Mouse (Mus musculus): Measurements from ENCODE around the gene Gm49373. TPM values are rescaled to one million over a fixed set of nuclear protein-coding genes. Genes with fewer than 3 reads are reported as not detected.

The Gm49373 gene
- total and polyA plus RNA-seq, 3 experiments: 0.60 to 1.5 (median 0.85) TPM

GRCm38 (mm10) chr9:21113751-21114150 is 40.9 kb upstream of the Gm49373 start:
- H3K4me3 ChIP-seq (replicated peaks in 1 of 3; ENCODE audit: low read depth in 2 of 3, low read length in 2 of 3, poor library complexity in 1 of 3): no peak overlapping the region
- H3K9ac ChIP-seq (ENCODE audit: insufficient read depth, low read depth): no peak overlapping the region
- no peak for DNase-seq (ENCODE audit: extremely low read depth)
- TF ChIP-seq MAX (IDR thresholded peaks at IDR 0.05; ENCODE audit: low read length): no peak
- TF ChIP-seq ETS1 (conservative IDR thresholded peaks at IDR 0.05; ENCODE audit: low read depth, low read length): no peak
- no peak for TF ChIP-seq MYC (IDR thresholded peaks at IDR 0.05; ENCODE audit: low read depth, low read length)
- no peak for TF ChIP-seq PAX5 (IDR thresholded peaks at IDR 0.05; ENCODE audit: low read length)
- TF ChIP-seq POLR2AphosphoS2 (IDR thresholded peaks at IDR 0.05; ENCODE audit: low read depth, low read length): no peak
- no peak for TF ChIP-seq MAFK (IDR thresholded peaks at IDR 0.05; ENCODE audit: insufficient replicate concordance, low read length)
- TF ChIP-seq SIN3A (IDR thresholded peaks at IDR 0.05; ENCODE audit: low read length): no peak
- TF ChIP-seq CHD1 (IDR thresholded peaks at IDR 0.05; ENCODE audit: low read depth, low read length): no peak
- TF ChIP-seq CTCF (conservative IDR thresholded peaks at IDR 0.05 in 1 of 2, IDR thresholded peaks at IDR 0.05 in 1 of 2; ENCODE audit: low read depth in 2 of 2, low read length in 2 of 2): no peak
- no peak for TF ChIP-seq ZC3H11A (IDR thresholded peaks at IDR 0.05; ENCODE audit: low read depth, low read length)
- TF ChIP-seq EP300 (IDR thresholded peaks at IDR 0.05; ENCODE audit: low read length): no peak
- in situ Hi-C loops (cut with MboI; ENCODE audit: low pct_ligation_motif_present, low pct_unique_long_range_greater_than_20kb, low sequenced_read_pairs): no loop called here
- H3K79me2 ChIP-seq (replicated peaks; ENCODE audit: control insufficient read depth, extremely low read depth, insufficient read depth, poor library complexity, severe bottlenecking): no peaks in the 10 kb centered on the region
- H3K27ac ChIP-seq (ENCODE audit: insufficient read depth, low read depth): no peak overlapping the region
- 0 out of 4 replicates have a peak, but pooled peaks cover 0 to 5% of the 10 kb centered on the region in 2 experiments for H3K4me1 ChIP-seq (ENCODE audit: control insufficient read depth in 1 of 2, insufficient read depth in 2 of 2)
- no peaks in the 10 kb centered on the region for H3K9me3 ChIP-seq (replicated peaks; ENCODE audit: low read length)
- H3K4me2 ChIP-seq (ENCODE audit: insufficient read depth, low read depth, poor library complexity, severe bottlenecking): no peak overlapping the region
- dilution Hi-C loops (cut with MboI; ENCODE audit: extremely low pct_ligation_motif_present, extremely low pct_unique_long_range_greater_than_20kb, low sequenced_read_pairs): no loop called here
- no peaks in the 10 kb centered on the region for H3K27me3 ChIP-seq (replicated peaks)
- peaks cover 82 to 88% of the 10 kb centered on the region in 2 experiments for H3K36me3 ChIP-seq (replicated peaks in 1 of 2; ENCODE audit: control insufficient read depth in 1 of 2, insufficient read depth in 1 of 2, low read length in 1 of 2)

GRCm38 (mm10) chr9:21107607-21108237 is 34.8 kb upstream of the Gm49373 start:
- no peak overlapping the region for H3K9ac ChIP-seq (ENCODE audit: insufficient read depth, low read depth)
- no peak overlapping the region for H3K4me2 ChIP-seq (ENCODE audit: insufficient read depth, low read depth, poor library complexity, severe bottlenecking)
- no peak overlapping the region for H3K27ac ChIP-seq (ENCODE audit: insufficient read depth, low read depth)
- TF ChIP-seq MAFK (IDR thresholded peaks at IDR 0.05; ENCODE audit: insufficient replicate concordance, low read length) (no peak), MYC (IDR thresholded peaks at IDR 0.05; ENCODE audit: low read depth, low read length) (no peak), EP300 (IDR thresholded peaks at IDR 0.05; ENCODE audit: low read length) (no peak), USF2 (conservative IDR thresholded peaks at IDR 0.05; ENCODE audit: low read depth, low read length) (no peak), ZKSCAN1 (IDR thresholded peaks at IDR 0.05; ENCODE audit: borderline replicate concordance, low read depth, low read length) (no peak), SIN3A (IDR thresholded peaks at IDR 0.05; ENCODE audit: low read length) (no peak), CHD2 (IDR thresholded peaks at IDR 0.05; ENCODE audit: low read length) (no peak), CTCF (conservative IDR thresholded peaks at IDR 0.05 in 1 of 2, IDR thresholded peaks at IDR 0.05 in 1 of 2; ENCODE audit: low read depth in 2 of 2, low read length in 2 of 2) (no peak)
- no peaks in the 10 kb centered on the region for H3K27me3 ChIP-seq (replicated peaks)
- in situ Hi-C loops (cut with MboI; ENCODE audit: low pct_ligation_motif_present, low pct_unique_long_range_greater_than_20kb, low sequenced_read_pairs) (no loop called here), dilution Hi-C loops (cut with MboI; ENCODE audit: extremely low pct_ligation_motif_present, extremely low pct_unique_long_range_greater_than_20kb, low sequenced_read_pairs) (no loop called here)
- H3K36me3 ChIP-seq (replicated peaks in 1 of 2; ENCODE audit: control insufficient read depth in 1 of 2, insufficient read depth in 1 of 2, low read length in 1 of 2): peaks cover 77 to 87% of the 10 kb centered on the region in 2 experiments
- H3K9me3 ChIP-seq (replicated peaks; ENCODE audit: low read length): no peaks in the 10 kb centered on the region
- DNase-seq (ENCODE audit: extremely low read depth): no peak
- H3K4me3 ChIP-seq (replicated peaks in 1 of 3; ENCODE audit: low read depth in 2 of 3, low read length in 2 of 3, poor library complexity in 1 of 3): no peak overlapping the region
- no peaks in the 10 kb centered on the region for H3K79me2 ChIP-seq (replicated peaks; ENCODE audit: control insufficient read depth, extremely low read depth, insufficient read depth, poor library complexity, severe bottlenecking)
- H3K4me1 ChIP-seq (ENCODE audit: control insufficient read depth in 1 of 2, insufficient read depth in 2 of 2): peaks cover 16 to 32% of the 10 kb centered on the region in 2 experiments

Measured in CH12.LX (cell line).